Mouse (Mus musculus) myocyte (in vitro differentiated cells): ENCODE measurements around the gene Fam198a. TPM values are rescaled to one million over a fixed set of nuclear protein-coding genes. Genes with fewer than 3 reads are reported as not detected.

Experiments used
- H3K27me3 ChIP-seq: one replicate; pipeline ENCODE4 v1.6.1; 2011; ENCODE audit not compliant: control insufficient read depth, insufficient read depth, insufficient read length
- H3K36me3 ChIP-seq: one replicate; pipeline ENCODE4 v1.6.1; 2011; ENCODE audit not compliant: control insufficient read depth, insufficient read depth
- H3K4me2 ChIP-seq: one replicate; pipeline ENCODE4 v1.6.1; 2011; ENCODE audit warnings: low read depth, control low read depth
- H3K4me3 ChIP-seq: one replicate; pipeline ENCODE4 v1.5.1; 2011; ENCODE audit warnings: mild to moderate bottlenecking, control low read depth, moderate library complexity
- H3K79me2 ChIP-seq: one replicate; pipeline ENCODE4 v1.6.1; 2011; ENCODE audit not compliant: control insufficient read depth, insufficient read depth
- H3ac ChIP-seq: one replicate; pipeline ENCODE4 v1.6.1; 2011; ENCODE audit not compliant: control insufficient read depth, insufficient read length
- CEBPB ChIP-seq: IDR thresholded peaks from 2 replicates; pipeline ENCODE4 v1.6.1; 2011; ENCODE audit warnings: mild to moderate bottlenecking, moderate library complexity; ENCODE audit not compliant: poor library complexity, insufficient read depth, severe bottlenecking
- E2F4 ChIP-seq: IDR thresholded peaks from one replicate; pipeline ENCODE4 v1.6.1; 2011; ENCODE audit warnings: mild to moderate bottlenecking, control low read depth, moderate library complexity; ENCODE audit not compliant: insufficient read depth
- MAX ChIP-seq: IDR thresholded peaks from one replicate; pipeline ENCODE4 v1.6.1; 2011; ENCODE audit warnings: low read depth, mild to moderate bottlenecking, control low read depth
- MYOD1 ChIP-seq, 3 experiments: IDR thresholded peaks; one replicate each; pipeline ENCODE4 v1.6.1; 2011; ENCODE audit warnings: control low read depth in 2 of 3, low read depth in 2 of 3, mild to moderate bottlenecking in 2 of 3, moderate library complexity in 1 of 3; ENCODE audit not compliant: insufficient read length in 2 of 3, control insufficient read depth in 1 of 3
- MYOG ChIP-seq, 3 experiments: IDR thresholded peaks; one replicate each; pipeline ENCODE4 v1.6.1; 2011; ENCODE audit warnings: control low read depth in 2 of 3, low read depth in 2 of 3, mild to moderate bottlenecking in 2 of 3; ENCODE audit not compliant: insufficient read length in 2 of 3, control insufficient read depth in 1 of 3, insufficient read depth in 1 of 3
- POLR2A ChIP-seq: IDR thresholded peaks from one replicate; pipeline ENCODE4 v1.6.1; 2011; ENCODE audit warnings: low read depth, mild to moderate bottlenecking, control low read depth, moderate library complexity; ENCODE audit not compliant: insufficient read length
- POLR2AphosphoS2 ChIP-seq: IDR thresholded peaks from one replicate; pipeline ENCODE4 v1.6.1; 2011; ENCODE audit warnings: low read depth, control low read depth; ENCODE audit not compliant: insufficient read length
- REST ChIP-seq: IDR thresholded peaks from one replicate; pipeline ENCODE4 v1.6.1; 2011; ENCODE audit warnings: mild to moderate bottlenecking, control low read depth, moderate library complexity; ENCODE audit not compliant: insufficient read depth, insufficient read length
- SRF ChIP-seq: IDR thresholded peaks from one replicate; pipeline ENCODE4 v1.6.1; 2011; ENCODE audit warnings: low read depth; ENCODE audit not compliant: control insufficient read depth, insufficient read length
- TCF12 ChIP-seq: IDR thresholded peaks from one replicate; pipeline ENCODE4 v1.6.1; 2011; ENCODE audit warnings: mild to moderate bottlenecking, control low read depth; ENCODE audit not compliant: poor library complexity, insufficient read depth, severe bottlenecking
- TCF3 ChIP-seq: IDR thresholded peaks from one replicate; pipeline ENCODE4 v1.6.1; 2011; ENCODE audit warnings: low read depth, control low read depth; ENCODE audit not compliant: insufficient read length
- USF1 ChIP-seq: IDR thresholded peaks from one replicate; pipeline ENCODE4 v1.6.1; 2011; ENCODE audit warnings: low read depth, mild to moderate bottlenecking, control low read depth, moderate library complexity
- polyA plus RNA-seq: library from polyadenylated mRNA; unstranded; fragments of >200 nt; fragmentation: generic; extraction: Trizol; gene quantifications from one replicate; pipeline ENCODE4 v1.2.1, GENCODE M21; 2012; ENCODE audit warnings: missing spikeins

Gene Fam198a
- polyA plus RNA-seq, 1 experiment = 0.02 TPM

GRCm38 (mm10) chr9:121925959-121926358 is 24.8 kb upstream of the Fam198a start:
- H3K4me2 ChIP-seq = no peak overlapping the region
- H3K36me3 ChIP-seq = no peaks in the 10 kb centered on the region
- H3K79me2 ChIP-seq = no peaks in the 10 kb centered on the region
- H3K4me3 ChIP-seq = no peak overlapping the region
- H3K27me3 ChIP-seq = peaks cover 26% of the 10 kb centered on the region
- H3ac ChIP-seq = no peak overlapping the region
- TF ChIP-seq E2F4 = no peak
- no peak for TF ChIP-seq POLR2A
- TF ChIP-seq MYOG (IDR thresholded peaks at IDR 0.05; ENCODE audit: control insufficient read depth in 1 of 3, insufficient read depth in 1 of 3, insufficient read length in 2 of 3, low read depth in 2 of 3) = no peak
- no peak for TF ChIP-seq POLR2AphosphoS2
- TF ChIP-seq TCF12 = no peak
- TF ChIP-seq SRF = no peak

DNA sequence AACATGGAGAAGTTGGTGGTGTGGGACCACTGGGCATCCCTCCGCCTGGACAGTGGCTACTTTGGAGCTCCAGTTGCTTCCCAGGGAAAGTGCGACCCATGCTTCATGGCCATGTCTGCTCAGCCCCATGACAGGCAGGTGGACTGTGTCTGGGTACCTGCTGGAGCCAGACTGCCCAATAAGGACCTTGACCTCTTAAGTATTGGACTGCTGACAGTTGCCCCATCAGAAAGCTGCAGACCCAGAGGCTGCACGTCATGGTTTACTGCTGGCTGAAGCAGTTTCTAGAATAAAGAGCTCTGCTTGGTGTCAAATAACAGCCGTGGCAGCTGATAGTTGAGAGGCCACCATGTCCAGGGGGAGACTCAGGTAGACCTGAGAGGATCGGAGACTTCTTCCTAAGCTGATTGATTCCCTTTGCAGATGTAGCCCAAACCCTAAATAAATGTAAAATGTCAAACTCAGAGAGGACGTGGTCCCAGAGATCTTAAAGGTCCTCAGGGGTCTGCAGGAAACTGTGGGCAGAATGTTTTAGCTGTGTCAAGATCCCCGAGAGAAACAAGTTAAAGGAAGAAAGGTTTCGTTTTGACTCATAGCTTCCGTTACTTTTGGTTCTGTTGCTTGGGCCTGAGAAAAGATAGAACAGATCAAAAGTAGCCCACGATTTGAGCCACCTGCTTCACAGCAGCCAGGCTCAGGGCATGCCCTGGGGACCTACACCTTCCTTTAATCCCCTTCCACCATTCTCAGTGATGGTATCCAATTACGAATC is 24.0 kb upstream of the Fam198a start:
- Histone ChIP-seq H3K36me3 (no peaks in the 10 kb centered on the region), H3ac (no peak overlapping the region), H3K4me3 (no peak overlapping the region), H3K79me2 (no peaks in the 10 kb centered on the region), H3K4me2 (no peak overlapping the region), H3K27me3 (peaks cover 26% of the 10 kb centered on the region)
- TF ChIP-seq SRF = no peak
- TF ChIP-seq MAX = no peak
- TF ChIP-seq POLR2AphosphoS2 = no peak
- no peak for TF ChIP-seq USF1
- TF ChIP-seq REST = no peak
- TF ChIP-seq CEBPB = no peak
- TF ChIP-seq E2F4 = no peak
- no peak for TF ChIP-seq TCF3
- TF ChIP-seq POLR2A = no peak
- no peak for TF ChIP-seq TCF12
- no peak for TF ChIP-seq MYOD1 (IDR thresholded peaks at IDR 0.05; ENCODE audit: control insufficient read depth in 1 of 3, insufficient read length in 2 of 3, low read depth in 2 of 3)
- TF ChIP-seq MYOG (IDR thresholded peaks at IDR 0.05; ENCODE audit: control insufficient read depth in 1 of 3, insufficient read depth in 1 of 3, insufficient read length in 2 of 3, low read depth in 2 of 3) = no peak

DNA sequence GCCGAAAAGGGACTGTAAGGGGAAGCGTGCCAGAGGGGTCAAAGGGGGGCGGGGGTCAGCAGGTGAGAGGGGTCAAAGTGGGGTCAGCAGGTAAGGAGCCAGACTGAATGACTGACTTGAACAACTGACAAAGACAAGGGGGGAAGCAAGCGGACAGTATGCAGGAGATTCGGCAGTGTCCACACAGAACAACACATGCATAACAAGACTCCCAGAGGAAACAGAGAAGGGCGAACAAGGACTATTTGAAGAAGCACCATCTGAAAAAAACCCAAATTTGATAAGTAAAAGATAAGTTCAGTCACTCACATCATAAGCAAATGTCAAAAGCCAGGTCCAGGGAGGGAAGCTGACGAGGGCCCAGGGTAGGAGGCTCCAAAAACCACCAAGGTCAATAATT is 23.1 kb upstream of the Fam198a start:
- Histone ChIP-seq H3K4me3 (no peak overlapping the region), H3K27me3 (peaks cover 26% of the 10 kb centered on the region), H3ac (no peak overlapping the region), H3K36me3 (no peaks in the 10 kb centered on the region), H3K4me2 (no peak overlapping the region), H3K79me2 (no peaks in the 10 kb centered on the region)
- TF ChIP-seq TCF12 = no peak
- no peak for TF ChIP-seq SRF
- TF ChIP-seq MYOD1 (IDR thresholded peaks at IDR 0.05; ENCODE audit: control insufficient read depth in 1 of 3, insufficient read length in 2 of 3, low read depth in 2 of 3) = no peak
- TF ChIP-seq MYOG (IDR thresholded peaks at IDR 0.05; ENCODE audit: control insufficient read depth in 1 of 3, insufficient read depth in 1 of 3, insufficient read length in 2 of 3, low read depth in 2 of 3) = no peak
- TF ChIP-seq POLR2A = no peak
- TF ChIP-seq POLR2AphosphoS2 = no peak
- no peak for TF ChIP-seq TCF3
- TF ChIP-seq MAX = no peak
- TF ChIP-seq E2F4 = no peak
- no peak for TF ChIP-seq CEBPB
- TF ChIP-seq REST = no peak
- TF ChIP-seq USF1 = no peak

DNA sequence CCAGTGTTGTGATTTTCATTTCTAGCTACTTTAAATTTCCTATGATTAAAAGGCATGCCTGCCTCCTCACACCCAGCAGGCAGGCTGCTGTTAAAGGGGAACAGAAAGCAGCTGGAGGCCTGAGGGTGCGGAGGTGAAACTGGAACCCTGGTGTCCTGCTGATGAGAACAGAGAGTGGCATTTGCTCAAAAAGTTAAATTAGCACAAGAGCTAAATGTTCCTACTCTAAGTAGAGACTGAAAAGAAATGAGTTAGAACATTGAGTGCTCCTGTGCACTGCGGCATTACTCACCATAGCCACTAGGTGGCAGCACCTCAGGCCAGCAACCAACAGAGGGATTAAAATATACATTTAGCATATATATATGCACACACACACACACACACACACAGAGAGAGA is 22.3 kb upstream of the Fam198a start:
- TF ChIP-seq MYOG (IDR thresholded peaks at IDR 0.05; ENCODE audit: control insufficient read depth in 1 of 3, insufficient read depth in 1 of 3, insufficient read length in 2 of 3, low read depth in 2 of 3) = no peak
- TF ChIP-seq TCF12 = no peak
- no peak for TF ChIP-seq SRF
- TF ChIP-seq POLR2AphosphoS2 = no peak
- no peak for TF ChIP-seq USF1
- TF ChIP-seq CEBPB = no peak
- no peak for TF ChIP-seq MYOD1 (IDR thresholded peaks at IDR 0.05; ENCODE audit: control insufficient read depth in 1 of 3, insufficient read length in 2 of 3, low read depth in 2 of 3)
- TF ChIP-seq E2F4 = no peak
- no peak for TF ChIP-seq MAX
- no peak for TF ChIP-seq REST
- TF ChIP-seq POLR2A = no peak
- TF ChIP-seq TCF3 = no peak
- Histone ChIP-seq H3K79me2 (no peaks in the 10 kb centered on the region), H3K4me3 (no peak overlapping the region), H3ac (no peak overlapping the region), H3K36me3 (no peaks in the 10 kb centered on the region), H3K27me3 (peaks cover 26% of the 10 kb centered on the region), H3K4me2 (no peak overlapping the region)

DNA sequence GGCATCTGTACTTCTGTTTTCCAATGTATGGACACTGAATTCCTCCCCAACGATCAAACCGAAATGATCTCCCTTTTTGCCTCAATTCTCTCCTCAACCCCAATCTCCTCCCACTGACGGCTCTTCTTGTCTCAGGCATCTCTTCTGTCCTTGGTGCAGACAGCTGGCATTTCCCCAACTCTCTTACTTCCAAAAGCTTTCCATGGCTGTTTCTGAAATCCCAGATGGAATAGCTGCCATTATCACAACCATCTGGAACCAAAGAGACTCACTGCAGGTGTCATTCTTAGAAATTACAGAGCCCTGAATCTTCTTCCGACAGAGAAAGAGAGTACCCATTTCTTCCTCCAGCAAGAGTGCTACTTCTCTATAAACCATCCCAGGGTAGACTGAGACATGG is 15.9 kb upstream of the Fam198a start:
- peaks cover 23% of the 10 kb centered on the region for H3K27me3 ChIP-seq
- H3ac ChIP-seq = no peak overlapping the region
- H3K36me3 ChIP-seq = no peaks in the 10 kb centered on the region
- H3K4me3 ChIP-seq = no peak overlapping the region
- no peaks in the 10 kb centered on the region for H3K79me2 ChIP-seq
- H3K4me2 ChIP-seq = no peak overlapping the region
- TF ChIP-seq MYOG (IDR thresholded peaks at IDR 0.05; ENCODE audit: control insufficient read depth in 1 of 3, insufficient read depth in 1 of 3, insufficient read length in 2 of 3, low read depth in 2 of 3) (no peak), SRF (no peak), REST (no peak), CEBPB (no peak), MAX (no peak), MYOD1 (IDR thresholded peaks at IDR 0.05; ENCODE audit: control insufficient read depth in 1 of 3, insufficient read length in 2 of 3, low read depth in 2 of 3) (no peak), TCF3 (no peak), POLR2AphosphoS2 (no peak)
